Mouse (Mus musculus) Patski (cell line): ENCODE data around the gene Chpf. TPM values are rescaled to one million over a fixed set of nuclear protein-coding genes. Genes with fewer than 3 reads are reported as not detected.

ENCODE experiments used
- ATAC-seq: fragments of 100-300 bp; one replicate; pipeline ENCODE4 v1.8.0; 2021
- CTCF ChIA-PET: fragments of 350-600 bp; sonication (Branson Sonifier 250); formaldehyde crosslinking; loops from one replicate; lab custom pipeline; 2022; ENCODE audit warnings: inconsistent platforms; lab: Charles Lee
- POLR2A ChIA-PET: fragments of 350-600 bp; sonication (Branson Sonifier 250); formaldehyde crosslinking; loops from one replicate; lab custom pipeline; 2022; ENCODE audit warnings: antibody characterized with exemption, inconsistent platforms; lab: Charles Lee
- DNase-seq: peaks from one replicate; pipeline ENCODE4 v3.0.0-alpha.2; 2011; ENCODE audit warnings: low read depth, low spot score
- H3K27me3 ChIP-seq: fragments of 371-371 bp; one replicate; pipeline ENCODE4 v1.5.1; 2021
- CTCF ChIP-seq: fragments of 100-300 bp; IDR thresholded peaks from one replicate; pipeline ENCODE4 v1.5.1; 2021
- in situ Hi-C: fragments of 300-500 bp; cut with MboI; formaldehyde crosslinking; loops from 3 replicates; pipeline ENCODE4 v1.11.1; 2018; ENCODE audit warnings: low pct_unique_long_range_greater_than_20kb, mixed read lengths
- polyA plus RNA-seq: library from polyadenylated mRNA; unstranded; gene quantifications from one replicate; pipeline ENCODE4 v1.2.3, GENCODE M21; 2021

The Chpf gene
- polyA plus RNA-seq, result 65.0 TPM

DNA sequence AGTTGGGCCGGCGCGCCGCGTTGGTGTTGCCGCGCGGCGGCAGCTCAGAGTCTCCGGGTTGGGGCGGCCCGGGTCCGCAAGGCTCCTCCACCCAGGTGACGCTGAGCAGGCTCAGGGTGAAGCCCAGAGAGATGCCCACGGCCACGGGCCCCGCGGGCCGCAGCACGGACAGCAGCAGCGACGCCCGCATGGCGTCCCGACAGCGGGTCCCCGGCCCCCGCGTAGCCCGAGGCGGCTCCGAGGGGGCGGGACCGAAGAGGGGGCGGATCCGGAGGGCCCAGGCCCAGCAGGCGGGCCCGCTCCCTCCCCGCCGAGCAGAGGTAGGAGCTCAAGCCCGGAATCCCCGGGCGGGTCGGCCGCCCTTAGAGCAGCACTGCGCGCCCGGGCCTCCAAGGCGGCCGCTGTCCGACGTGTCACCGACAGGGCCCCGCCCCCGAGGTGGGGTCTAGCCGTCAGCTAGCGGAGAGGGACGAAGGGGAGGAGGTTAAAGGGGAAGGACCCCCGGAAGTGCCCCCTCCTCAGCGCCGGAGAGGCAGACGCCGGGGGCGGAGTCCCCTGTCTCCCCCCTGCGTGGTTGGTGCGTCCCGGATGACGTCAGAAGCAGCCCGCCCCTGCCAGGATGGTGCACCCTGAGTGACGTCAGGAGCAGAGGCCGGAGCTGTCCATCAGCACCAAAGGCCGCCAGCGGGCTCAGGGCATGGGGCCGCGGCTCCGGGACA is at the start of gene Chpf, which contains the start of gene Tmem198:
Gene Chpf (minus strand): TSS at position 392 of the 719 bp plus-strand sequence.
Gene Tmem198 (plus strand): TSS at position 617 of the 719 bp plus-strand sequence.
- DNase-seq (peak; percentile 88), ATAC-seq (peak; percentile 87)
- no peak for TF ChIP-seq CTCF
- ChIA-PET CTCF (interaction anchor here (0.9 to 3.8 kb wide), 3 partner anchors 21 to 80 kb away, joined by 3 to 32 read pairs (median 14); no protein-coding TSS in a partner anchor), POLR2A (interaction anchor here (0.9 to 1.2 kb wide), 4 partner anchors 8 to 81 kb away, joined by 3 to 10 read pairs (median 4); no protein-coding TSS in a partner anchor)
- in situ Hi-C loops, result loop anchor here (5.0 to 10.0 kb wide), 2 partner anchors 78 to 116 kb away; no protein-coding TSS in a partner anchor
- no peaks in the 10 kb centered on the region for H3K27me3 ChIP-seq

DNA sequence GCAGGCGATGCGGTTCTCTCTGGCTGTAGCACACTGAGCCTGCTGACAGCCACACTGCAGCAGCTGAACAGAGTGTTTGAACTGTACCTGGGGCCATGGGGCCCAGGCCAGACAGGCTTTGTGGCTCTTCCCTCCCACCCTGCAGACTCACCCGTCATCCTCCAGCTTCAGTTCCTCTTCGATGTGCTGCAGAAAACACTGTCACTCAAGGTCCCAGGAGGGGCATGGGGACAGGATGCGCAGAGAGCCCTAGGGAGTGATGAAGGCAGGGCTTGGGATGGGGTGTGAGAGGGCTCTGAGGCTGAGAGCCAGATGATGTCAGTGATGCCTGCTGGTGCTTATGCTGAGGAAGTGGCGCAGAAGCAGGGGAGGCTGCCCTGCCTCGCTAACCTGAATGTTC is 45.6 kb upstream of the Chpf start:
- DNase-seq, result no peak
- no peaks in the 10 kb centered on the region for H3K27me3 ChIP-seq
- ATAC-seq, result no peak
- in situ Hi-C loops, result no loop called here
- TF ChIP-seq CTCF, result no peak
- ChIA-PET CTCF (interaction anchor here (1.5 kb wide), 1 partner anchor 34 kb away, joined by 4 read pairs; no protein-coding TSS in a partner anchor), POLR2A (interaction anchor here (0.5 kb wide), 1 partner anchor 14 kb away, joined by 3 read pairs; no protein-coding TSS in a partner anchor)

DNA sequence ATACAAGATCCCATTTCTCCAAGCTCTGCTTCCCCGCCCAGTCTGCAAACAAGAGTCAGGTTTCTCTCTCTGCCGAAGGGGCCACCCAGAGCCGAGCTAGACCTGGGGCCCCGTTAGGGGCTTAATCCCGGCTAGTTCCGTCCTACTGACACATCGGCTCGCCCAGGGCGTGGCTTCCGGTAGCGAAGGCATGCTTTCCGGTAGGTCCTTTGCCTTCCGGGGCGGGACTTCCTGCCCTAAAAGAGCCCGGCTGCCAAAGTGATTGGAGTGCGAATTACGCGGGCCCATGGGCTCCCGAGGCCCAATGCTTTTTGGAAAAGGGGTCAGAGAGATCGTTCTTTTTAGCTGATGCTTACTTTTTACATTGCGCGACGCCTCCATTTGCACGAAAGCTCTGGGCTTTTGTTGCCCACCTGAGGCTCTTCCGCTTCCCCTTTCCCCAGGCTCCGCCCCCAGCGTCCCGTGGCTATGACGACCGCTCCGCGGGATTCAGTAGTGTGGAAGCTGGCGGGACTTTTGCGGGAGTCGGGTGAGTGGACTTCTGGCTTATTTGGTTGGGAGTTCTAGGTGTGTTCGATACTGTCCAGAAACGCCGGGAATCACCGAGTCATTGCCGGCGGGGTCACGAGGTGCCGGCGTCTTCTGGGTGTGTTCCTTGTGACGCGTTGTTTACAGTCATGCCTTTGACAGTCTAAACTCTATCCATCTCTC is 42.4 kb upstream of the Chpf start, which contains the start of gene Stk11ip:
Gene Stk11ip (plus strand): TSS at position 209 of the 711 bp plus-strand sequence.
- POLR2A ChIA-PET, result interaction anchor here (0.6 to 1.9 kb wide), 4 partner anchors 15 to 45 kb away, joined by 3 to 7 read pairs (median 4); partner anchors contain the start of genes Inha and Obsl1
- in situ Hi-C loops, result no loop called here
- peak; percentile 91 for ATAC-seq

DNA sequence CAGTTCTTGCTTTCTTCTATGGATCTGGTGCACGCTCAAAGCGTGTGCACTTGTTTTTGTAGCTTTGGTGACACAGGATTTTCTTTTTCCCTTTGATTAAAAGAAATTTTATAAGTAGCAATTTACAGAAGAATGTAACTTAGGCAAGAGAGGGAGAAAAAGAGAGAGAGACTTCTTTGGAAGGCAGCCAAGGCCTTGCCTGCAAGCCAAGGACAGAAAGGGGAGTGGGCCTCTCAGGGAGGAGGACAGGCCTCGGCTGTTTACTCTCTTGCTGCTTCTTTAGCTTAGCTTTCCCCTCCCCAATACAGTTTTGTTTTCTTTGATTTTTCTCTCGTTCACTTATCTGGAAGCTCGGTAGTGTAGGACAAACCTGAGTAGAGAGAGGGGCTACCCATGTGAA is 40.5 kb upstream of the Chpf start:
- in situ Hi-C loops, result no loop called here
- no peak for TF ChIP-seq CTCF

More for the DNA sequence above, 42.4 kb upstream of the Chpf start, which contains the start of gene Stk11ip:
- TF ChIP-seq CTCF, result no peak
- CTCF ChIA-PET, result interaction anchor here (1.2 to 1.3 kb wide), 2 partner anchors 20 to 196 kb away, joined by 3 to 5 read pairs; no protein-coding TSS in a partner anchor
- DNase-seq, result peak; percentile 46
- H3K27me3 ChIP-seq, result no peaks in the 10 kb centered on the region

DNA sequence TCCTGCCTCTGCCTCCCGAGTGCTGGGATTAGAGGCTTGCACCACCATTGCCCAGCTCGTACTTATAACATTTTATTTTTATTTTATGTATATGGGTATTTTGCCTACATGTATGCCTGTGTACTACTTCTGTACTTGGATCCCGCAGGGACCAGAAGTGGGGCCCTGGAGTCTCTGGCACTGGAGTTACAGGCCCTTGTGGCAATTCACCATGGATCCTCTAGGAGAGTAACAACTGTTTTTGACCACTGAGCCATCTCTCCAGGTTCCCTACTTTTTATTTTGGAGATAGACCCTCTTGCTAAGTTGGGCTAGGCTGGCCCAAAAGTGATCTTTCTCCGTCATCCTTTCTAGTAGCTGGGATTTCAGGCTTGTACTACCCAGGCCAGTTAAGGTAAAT is 39.3 kb upstream of the Chpf start:
- POLR2A ChIA-PET, result no interaction called here
- in situ Hi-C loops, result no loop called here
- CTCF ChIA-PET, result no interaction called here
- H3K27me3 ChIP-seq, result no peaks in the 10 kb centered on the region
- ATAC-seq (no peak), DNase-seq (no peak)
- no peak for TF ChIP-seq CTCF

More for the DNA sequence above, 40.5 kb upstream of the Chpf start:
- ATAC-seq, result no peak
- no peak for DNase-seq
- ChIA-PET CTCF (no interaction called here), POLR2A (no interaction called here)
- H3K27me3 ChIP-seq, result no peaks in the 10 kb centered on the region

DNA sequence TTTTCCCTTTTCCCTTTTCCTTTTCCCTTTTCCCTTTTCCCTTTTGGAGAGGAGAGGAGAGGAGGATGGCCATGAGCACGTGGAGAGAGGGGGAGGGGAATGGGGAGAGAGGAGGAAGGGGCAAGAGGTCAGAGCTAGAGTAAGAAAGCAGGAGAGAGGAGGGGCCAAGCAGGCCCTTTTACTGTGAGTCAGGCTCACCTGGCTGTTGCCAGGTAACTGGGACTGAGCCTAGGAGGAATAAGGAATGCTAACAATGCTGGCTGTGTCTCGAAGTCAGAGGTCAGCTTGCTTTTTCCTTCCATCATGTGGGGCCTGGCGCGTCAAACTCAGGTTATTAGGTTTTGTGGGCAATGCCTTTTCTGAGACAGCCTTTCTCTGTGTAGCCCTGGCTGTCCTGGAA is 38.9 kb upstream of the Chpf start:
- no peak for TF ChIP-seq CTCF
- in situ Hi-C loops, result no loop called here
- DNase-seq (no peak), ATAC-seq (no peak)
- H3K27me3 ChIP-seq, result peaks cover 3% of the 10 kb centered on the region
- POLR2A ChIA-PET, result no interaction called here
- CTCF ChIA-PET, result no interaction called here

DNA sequence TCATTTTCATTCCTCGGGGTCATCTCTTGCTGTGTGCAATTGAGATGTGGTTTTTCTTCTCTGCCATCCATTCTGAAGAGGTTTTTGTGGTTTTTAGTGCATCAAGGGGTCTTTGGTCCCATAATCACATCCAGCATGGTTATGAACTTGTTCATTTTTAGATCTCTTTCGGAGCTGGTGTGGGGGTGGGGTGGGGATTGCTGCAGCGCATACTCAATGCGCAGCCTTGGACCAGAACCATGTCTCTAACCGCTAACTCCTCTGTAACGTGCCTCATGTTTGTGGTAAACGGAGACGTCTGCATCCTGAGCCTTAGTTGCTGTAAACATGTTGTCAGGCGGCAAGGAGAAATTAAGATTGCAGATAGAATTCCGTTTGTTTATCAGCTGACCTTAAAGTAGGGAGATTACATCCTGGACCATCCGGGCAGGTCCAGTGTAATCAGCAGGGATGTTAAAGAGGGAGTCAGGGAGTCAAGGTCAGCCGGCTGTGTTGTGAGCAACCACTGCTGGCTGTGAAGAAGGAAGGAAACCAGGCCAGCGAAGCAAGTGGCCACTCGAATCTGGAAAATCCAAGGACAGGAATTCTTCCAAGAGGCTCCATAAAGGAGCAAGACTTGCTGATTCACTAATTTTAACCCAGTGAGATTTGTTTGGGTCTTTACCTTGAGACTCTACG is 37.7 kb upstream of the Chpf start:
- DNase-seq, result no peak

DNA sequence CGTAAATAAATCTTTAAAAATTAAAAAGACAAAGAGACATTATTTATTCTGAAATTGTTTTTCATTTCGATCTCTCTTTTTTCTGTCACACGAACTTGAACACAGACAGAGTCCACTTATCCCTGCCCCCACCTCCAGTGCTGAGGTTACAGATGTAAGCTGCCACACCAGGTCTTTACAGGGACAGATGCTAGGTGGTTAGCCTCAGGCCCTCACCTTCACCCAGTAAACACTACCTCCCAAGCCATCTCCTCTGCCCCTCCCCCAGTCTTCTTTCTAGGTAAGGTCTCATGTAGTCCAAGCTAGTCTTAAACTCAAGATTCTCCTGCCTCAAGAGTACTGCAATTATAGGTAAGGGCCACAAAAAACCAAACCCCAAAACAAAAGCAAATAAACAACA is 33.4 kb upstream of the Chpf start:
- H3K27me3 ChIP-seq, result peaks cover 9% of the 10 kb centered on the region
- no peak for DNase-seq
- ChIA-PET POLR2A (interaction anchor here (1.0 kb wide), 1 partner anchor 47 kb away, joined by 3 read pairs; no protein-coding TSS in a partner anchor), CTCF (no interaction called here)
- no peak for ATAC-seq
- TF ChIP-seq CTCF, result no peak
- in situ Hi-C loops, result no loop called here

More for the DNA sequence above, 37.7 kb upstream of the Chpf start:
- no peak for ATAC-seq
- no peak for TF ChIP-seq CTCF
- ChIA-PET CTCF (no interaction called here), POLR2A (no interaction called here)
- in situ Hi-C loops, result no loop called here
- H3K27me3 ChIP-seq, result peaks cover 6% of the 10 kb centered on the region

DNA sequence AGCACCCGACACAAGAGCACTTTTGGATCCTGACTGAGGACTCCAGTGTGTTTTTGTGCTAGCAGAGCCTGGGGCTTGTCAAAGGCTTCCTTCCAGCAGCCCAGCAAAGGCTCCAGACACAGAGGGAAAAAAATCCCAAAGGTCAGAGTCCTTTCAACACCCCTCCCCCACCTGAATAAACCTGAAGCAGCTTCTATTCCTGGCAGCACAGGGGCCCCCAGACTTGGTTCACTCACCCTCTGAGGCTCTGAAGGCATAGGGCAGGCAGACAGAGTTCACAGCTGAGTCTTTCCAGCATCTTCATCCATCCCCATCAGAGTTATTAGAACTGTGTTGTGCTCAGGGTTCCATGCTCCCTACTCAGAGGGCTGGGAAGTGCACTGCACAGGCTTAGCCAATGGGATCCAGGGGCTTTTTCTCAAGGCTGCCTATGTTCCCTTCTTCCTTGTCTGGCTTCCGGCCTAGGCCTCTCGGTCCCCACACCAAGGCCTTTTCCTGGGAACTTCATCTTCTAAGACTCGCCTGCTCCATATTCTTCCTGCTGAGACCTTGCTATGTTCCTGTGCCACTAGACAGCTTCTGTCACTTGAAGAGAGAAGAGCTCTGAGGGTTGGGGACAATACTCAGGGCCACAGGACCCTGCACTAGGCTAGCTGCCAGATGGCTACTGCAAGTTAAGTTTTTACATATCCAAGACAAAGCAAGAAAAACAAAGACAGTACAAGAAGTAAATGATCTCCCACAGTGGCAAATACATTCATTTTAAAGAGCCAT is 32.5 kb upstream of the Chpf start:
- DNase-seq (no peak), ATAC-seq (no peak)
- no peak for TF ChIP-seq CTCF
- ChIA-PET CTCF (no interaction called here), POLR2A (interaction anchor here (1.0 kb wide), 1 partner anchor 48 kb away, joined by 3 read pairs; no protein-coding TSS in a partner anchor)
- peaks cover 9% of the 10 kb centered on the region for H3K27me3 ChIP-seq
- in situ Hi-C loops, result no loop called here
